Mouse (Mus musculus) stomach, postnatal 0 days (tissue): ENCODE measurements around the gene Tmem37. TPM values are rescaled to one million over a fixed set of nuclear protein-coding genes. Genes with fewer than 3 reads are reported as not detected.
A peak's percentile ranks its signal among the peaks of the same experiment; 100 is the strongest.

Experiments used
- ATAC-seq: fragments of 200-750 bp; cut with Nextera tagmentation; 2 replicates; pipeline ENCODE4 v1.8.0; 2017; ENCODE audit not compliant: low FRiP score, low TSS enrichment
- DNase-seq: peaks from one replicate; pipeline ENCODE4 v3.0.0-alpha.2; 2016; ENCODE audit warnings: low spot score
- H3K27ac ChIP-seq: fragments of 300-500 bp; sonication (generic); replicated peaks from 2 replicates; pipeline ENCODE4 v1.5.1; 2014; ENCODE audit warnings: mild to moderate bottlenecking, control low read depth
- H3K27me3 ChIP-seq: fragments of 300-500 bp; sonication (generic); 2 replicates; pipeline ENCODE4 v1.6.1; 2014; ENCODE audit warnings: low read length; ENCODE audit not compliant: control insufficient read depth, insufficient read depth
- H3K36me3 ChIP-seq: fragments of 300-500 bp; sonication (generic); 2 replicates; pipeline ENCODE4 v1.6.1; 2014; ENCODE audit warnings: low read length, mixed read lengths; ENCODE audit not compliant: control insufficient read depth, insufficient read depth
- H3K4me1 ChIP-seq: fragments of 300-500 bp; sonication (generic); replicated peaks from 2 replicates; pipeline ENCODE4 v1.6.1; 2014; ENCODE audit warnings: antibody characterized with exemption; ENCODE audit not compliant: control insufficient read depth, insufficient read depth
- H3K4me2 ChIP-seq: fragments of 300-500 bp; sonication (generic); replicated peaks from 2 replicates; pipeline ENCODE4 v1.6.1; 2014; ENCODE audit warnings: low read depth, mild to moderate bottlenecking, control low read depth, moderate library complexity
- H3K4me3 ChIP-seq: fragments of 300-500 bp; sonication (generic); 2 replicates; pipeline ENCODE4 v1.5.1; 2014; ENCODE audit warnings: low read depth, low read length, control low read depth
- H3K9ac ChIP-seq: fragments of 300-500 bp; sonication (generic); 2 replicates; pipeline ENCODE4 v1.6.1; 2014; ENCODE audit warnings: mild to moderate bottlenecking, low read length, control low read depth, mixed read lengths
- H3K9me3 ChIP-seq: fragments of 300-500 bp; sonication (generic); 2 replicates; pipeline ENCODE4 v1.6.1; 2016; ENCODE audit warnings: low read length; ENCODE audit not compliant: control insufficient read depth
- CTCF ChIP-seq: IDR thresholded peaks from 2 replicates; pipeline ENCODE4 v1.5.1; 2016; ENCODE audit warnings: antibody characterized with exemption, low read depth, mild to moderate bottlenecking, moderate library complexity
- EP300 ChIP-seq: optimal IDR thresholded peaks from 2 replicates; pipeline ENCODE3; 2016; ENCODE audit warnings: antibody characterized with exemption
- WGBS: fragments of 180-500 bp; shearing (Covaris S2); extraction: QIAGEN DNeasy Blood & Tissue Kit; methylation state at CpG from one replicate; pipeline ENCODE4 v1.1.7; 2014; 5-methylcytosine and 5-hydroxymethylcytosine counted together
- polyA plus RNA-seq: library from polyadenylated mRNA; unstranded; fragments of >200 nt; fragmentation: Nextera tagmentation; extraction: Ambion mirVana; gene quantifications from 2 replicates; pipeline ENCODE4 v1.2.1, GENCODE M21; 2015

The Tmem37 gene
- polyA plus RNA-seq, 1 experiment from 2014 or later = 8.8 TPM

- H3K27me3 ChIP-seq = no peaks in the 10 kb centered on the region
- no peak for TF ChIP-seq CTCF
- no peak for TF ChIP-seq EP300
- no peaks in the 10 kb centered on the region for H3K4me1 ChIP-seq
- no peak overlapping the region for H3K27ac ChIP-seq
- H3K9me3 ChIP-seq = no peaks in the 10 kb centered on the region
- no peak overlapping the region for H3K4me2 ChIP-seq
- WGBS = 91% methylated on average over 7 of the region's 7 CpGs
- H3K36me3 ChIP-seq = no peaks in the 10 kb centered on the region
- DNase-seq = no peak
- no peak for ATAC-seq
- H3K9ac ChIP-seq = no peak overlapping the region
- H3K4me3 ChIP-seq = no peak overlapping the region
Measured at GRCm38 (mm10) chr1:120062231-120062630, 11.6 kb downstream of the Tmem37 start.

DNA sequence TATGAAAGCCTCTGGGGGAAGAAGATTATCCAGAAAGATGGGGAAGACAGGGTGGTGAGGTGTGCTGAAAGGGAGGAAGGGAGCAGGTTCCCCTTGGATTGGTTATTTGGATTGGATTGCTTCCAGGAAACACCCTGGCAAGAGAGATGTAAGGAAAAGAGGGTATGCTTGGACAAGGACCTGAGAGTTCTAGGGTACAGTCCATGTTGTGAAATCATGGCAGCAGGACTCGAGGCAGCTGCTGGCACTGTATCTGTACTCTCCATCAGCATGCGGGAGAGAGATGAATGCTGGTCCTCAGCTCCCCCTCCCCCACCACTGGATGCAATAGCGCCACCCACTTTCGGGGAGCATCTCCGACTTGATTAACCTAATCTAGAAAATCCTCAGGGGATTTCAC is 13.2 kb downstream of the Tmem37 start:
- H3K27me3 ChIP-seq = no peaks in the 10 kb centered on the region
- H3K4me3 ChIP-seq = no peak overlapping the region
- no peak overlapping the region for H3K27ac ChIP-seq
- ATAC-seq = no peak
- H3K4me1 ChIP-seq = no peaks in the 10 kb centered on the region
- no peaks in the 10 kb centered on the region for H3K9me3 ChIP-seq
- 65% methylated on average over 5 of the region's 5 CpGs for WGBS
- no peak overlapping the region for H3K4me2 ChIP-seq
- H3K9ac ChIP-seq = no peak overlapping the region
- no peak for DNase-seq
- H3K36me3 ChIP-seq = no peaks in the 10 kb centered on the region
- no peak for TF ChIP-seq CTCF
- no peak for TF ChIP-seq EP300

DNA sequence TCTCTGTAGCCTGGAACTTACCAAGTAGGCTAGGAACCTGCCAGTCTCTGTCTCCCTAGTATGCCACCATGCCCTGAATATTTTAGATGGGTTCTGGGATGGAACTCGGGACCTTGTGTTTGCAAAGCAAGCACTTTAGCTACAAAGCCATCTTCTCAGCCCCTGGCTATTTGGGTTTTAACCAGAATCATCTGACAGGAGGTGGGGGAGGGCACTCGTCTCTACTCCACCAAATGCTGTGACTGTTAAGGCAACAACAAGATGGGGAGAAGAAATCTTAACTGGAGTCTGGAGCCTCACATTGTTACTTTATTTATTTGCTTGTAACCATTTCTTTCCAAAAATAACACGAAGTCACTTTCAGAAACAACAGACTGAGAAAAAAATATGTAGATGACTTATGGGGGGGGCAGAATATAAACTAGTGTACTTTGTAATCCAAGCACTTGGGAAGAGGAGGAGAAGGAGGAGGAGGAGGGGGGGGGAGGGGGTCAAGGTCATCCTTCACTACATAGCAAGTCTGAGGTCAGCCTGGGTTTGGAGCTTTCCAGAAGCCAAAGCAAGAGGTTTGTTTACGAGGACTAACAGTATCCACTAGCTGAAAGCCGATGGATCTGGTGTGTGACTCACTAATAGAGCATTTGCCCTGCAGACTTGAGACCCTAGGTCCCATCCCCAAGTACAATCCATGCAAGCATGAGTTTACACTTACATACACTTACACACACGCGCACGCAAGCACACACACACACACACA is 16.0 kb downstream of the Tmem37 start:
- no peaks in the 10 kb centered on the region for H3K9me3 ChIP-seq
- no peak overlapping the region for H3K4me2 ChIP-seq
- no peak overlapping the region for H3K27ac ChIP-seq
- H3K9ac ChIP-seq = no peak overlapping the region
- DNase-seq = no peak
- TF ChIP-seq CTCF (no peak), EP300 (no peak)
- WGBS = 59% methylated on average over 8 of the region's 8 CpGs
- ATAC-seq = no peak
- no peaks in the 10 kb centered on the region for H3K4me1 ChIP-seq
- no peaks in the 10 kb centered on the region for H3K27me3 ChIP-seq
- no peak overlapping the region for H3K4me3 ChIP-seq
- H3K36me3 ChIP-seq = no peaks in the 10 kb centered on the region

- H3K4me1 ChIP-seq = no peaks in the 10 kb centered on the region
- ATAC-seq (no peak), DNase-seq (no peak)
- no peak overlapping the region for H3K4me2 ChIP-seq
- no peaks in the 10 kb centered on the region for H3K36me3 ChIP-seq
- no peak overlapping the region for H3K9ac ChIP-seq
- TF ChIP-seq CTCF = no peak
- TF ChIP-seq EP300 = no peak
- H3K4me3 ChIP-seq = no peak overlapping the region
- H3K27ac ChIP-seq = no peak overlapping the region
- H3K9me3 ChIP-seq = no peaks in the 10 kb centered on the region
- no peaks in the 10 kb centered on the region for H3K27me3 ChIP-seq
- 52% methylated on average over 14 of the region's 14 CpGs for WGBS
Measured at GRCm38 (mm10) chr1:120057044-120057443, 16.8 kb downstream of the Tmem37 start.

DNA sequence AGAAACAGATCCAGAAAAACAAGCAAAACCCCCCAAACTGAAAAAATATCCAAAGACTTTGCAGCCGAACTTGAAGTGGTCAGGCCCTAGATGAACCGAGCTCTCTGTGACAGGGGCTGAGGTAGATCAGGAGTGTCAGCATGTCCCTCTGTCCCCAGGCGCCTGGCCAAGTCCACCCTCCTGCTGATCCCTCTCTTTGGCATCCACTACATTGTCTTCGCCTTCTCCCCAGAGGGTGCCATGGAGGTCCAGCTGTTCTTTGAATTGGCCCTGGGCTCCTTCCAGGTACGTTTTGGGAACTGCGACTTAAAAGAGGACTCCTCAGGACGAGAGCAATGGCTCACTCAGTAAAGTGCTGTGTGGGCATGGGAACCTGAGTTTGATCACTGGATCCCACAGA is 17.6 kb downstream of the Tmem37 start:
- no peak overlapping the region for H3K27ac ChIP-seq
- WGBS = 72% methylated on average over 7 of the region's 7 CpGs
- no peaks in the 10 kb centered on the region for H3K27me3 ChIP-seq
- ATAC-seq (no peak), DNase-seq (no peak)
- no peaks in the 10 kb centered on the region for H3K9me3 ChIP-seq
- H3K36me3 ChIP-seq = no peaks in the 10 kb centered on the region
- H3K9ac ChIP-seq = no peak overlapping the region
- TF ChIP-seq EP300 (no peak), CTCF (no peak)
- no peak overlapping the region for H3K4me2 ChIP-seq
- H3K4me3 ChIP-seq = no peak overlapping the region
- no peaks in the 10 kb centered on the region for H3K4me1 ChIP-seq

DNA sequence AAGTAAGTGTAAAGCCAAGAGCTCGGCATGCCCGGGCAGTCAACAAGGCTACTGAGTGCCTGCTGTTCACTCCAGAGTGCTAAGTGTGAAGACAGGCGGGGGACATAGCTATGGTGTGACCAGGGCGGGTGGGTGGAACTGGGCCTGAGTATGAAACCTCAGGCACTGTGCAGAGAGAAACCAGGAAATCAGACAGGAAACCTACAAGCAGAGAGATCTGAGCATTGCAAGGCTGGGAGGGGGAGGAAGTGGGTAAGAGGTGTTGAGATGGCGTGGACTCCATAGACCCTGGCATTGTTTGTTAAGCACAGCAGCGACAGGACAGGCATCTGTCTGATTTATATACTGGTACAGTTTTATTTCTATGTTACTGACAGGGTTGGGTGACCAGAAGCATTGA is 18.4 kb downstream of the Tmem37 start:
- TF ChIP-seq EP300 = no peak
- TF ChIP-seq CTCF = no peak
- 63% methylated on average over 6 of the region's 6 CpGs for WGBS
- H3K27me3 ChIP-seq = no peaks in the 10 kb centered on the region
- H3K4me2 ChIP-seq = no peak overlapping the region
- no peaks in the 10 kb centered on the region for H3K36me3 ChIP-seq
- ATAC-seq (0 out of 2 replicates have a peak, but pooled peaks have one; percentile 41), DNase-seq (no peak)
- no peak overlapping the region for H3K27ac ChIP-seq
- H3K9ac ChIP-seq = no peak overlapping the region
- no peaks in the 10 kb centered on the region for H3K4me1 ChIP-seq
- no peaks in the 10 kb centered on the region for H3K9me3 ChIP-seq
- no peak overlapping the region for H3K4me3 ChIP-seq
